Mouse (Mus musculus) limb, embryonic 11.5 days (tissue): Measurements from ENCODE around the gene Arf4. TPM values are rescaled to one million over a fixed set of nuclear protein-coding genes. Genes with fewer than 3 reads are reported as not detected.

ENCODE experiments used
- ATAC-seq: fragments of 200-750 bp; cut with Nextera tagmentation; 2 replicates; pipeline ENCODE4 v1.8.0; 2017; ENCODE audit warnings: low read depth; ENCODE audit not compliant: insufficient number of reproducible peaks, low FRiP score, low TSS enrichment
- DNase-seq: peaks from one replicate; pipeline ENCODE4 v3.0.0-alpha.2; 2015; ENCODE audit warnings: low spot score
- H3K27ac ChIP-seq: fragments of 300-500 bp; sonication (generic); replicated peaks from 2 replicates; pipeline ENCODE4 v1.5.1; 2014; ENCODE audit warnings: low read depth, mild to moderate bottlenecking, low read length
- H3K27me3 ChIP-seq: fragments of 300-500 bp; sonication (generic); 2 replicates; pipeline ENCODE4 v1.6.1; 2014; ENCODE audit warnings: mild to moderate bottlenecking, low read length, mixed read lengths; ENCODE audit not compliant: control insufficient read depth, insufficient read depth
- H3K36me3 ChIP-seq: fragments of 300-500 bp; sonication (generic); 2 replicates; pipeline ENCODE4 v1.6.1; 2014; ENCODE audit warnings: mild to moderate bottlenecking, low read length, moderate library complexity, mixed read lengths; ENCODE audit not compliant: control insufficient read depth, insufficient read depth
- H3K4me1 ChIP-seq: fragments of 300-500 bp; sonication (generic); 2 replicates; pipeline ENCODE4 v1.6.1; 2014; ENCODE audit warnings: low read length, mixed read lengths; ENCODE audit not compliant: control insufficient read depth, insufficient read depth
- H3K4me2 ChIP-seq: fragments of 300-500 bp; sonication (generic); 2 replicates; pipeline ENCODE4 v1.6.1; 2014; ENCODE audit warnings: low read depth, mild to moderate bottlenecking, moderate library complexity; ENCODE audit not compliant: severe bottlenecking
- H3K4me3 ChIP-seq: fragments of 300-500 bp; sonication (generic); 2 replicates; pipeline ENCODE4 v1.5.1; 2014; ENCODE audit warnings: low read depth, low read length
- H3K9ac ChIP-seq: fragments of 300-500 bp; sonication (generic); 2 replicates; pipeline ENCODE4 v1.6.1; 2014; ENCODE audit warnings: mild to moderate bottlenecking, low read length
- H3K9me3 ChIP-seq: fragments of 300-500 bp; sonication (generic); 2 replicates; pipeline ENCODE4 v1.6.1; 2016; ENCODE audit warnings: low read length; ENCODE audit not compliant: control insufficient read depth
- WGBS: fragments of 180-500 bp; shearing (Covaris S2); extraction: QIAGEN DNeasy Blood & Tissue Kit; methylation state at CpG from one replicate; pipeline ENCODE4 v1.1.7; 2014; 5-methylcytosine and 5-hydroxymethylcytosine counted together
- polyA plus RNA-seq: library from polyadenylated mRNA; unstranded; fragments of >200 nt; fragmentation: Nextera tagmentation; extraction: Ambion mirVana; gene quantifications from 2 replicates; pipeline ENCODE4 v1.2.1, GENCODE M21; 2014

Gene Arf4
- 581 and 585 TPM in 2 replicates for polyA plus RNA-seq

DNA sequence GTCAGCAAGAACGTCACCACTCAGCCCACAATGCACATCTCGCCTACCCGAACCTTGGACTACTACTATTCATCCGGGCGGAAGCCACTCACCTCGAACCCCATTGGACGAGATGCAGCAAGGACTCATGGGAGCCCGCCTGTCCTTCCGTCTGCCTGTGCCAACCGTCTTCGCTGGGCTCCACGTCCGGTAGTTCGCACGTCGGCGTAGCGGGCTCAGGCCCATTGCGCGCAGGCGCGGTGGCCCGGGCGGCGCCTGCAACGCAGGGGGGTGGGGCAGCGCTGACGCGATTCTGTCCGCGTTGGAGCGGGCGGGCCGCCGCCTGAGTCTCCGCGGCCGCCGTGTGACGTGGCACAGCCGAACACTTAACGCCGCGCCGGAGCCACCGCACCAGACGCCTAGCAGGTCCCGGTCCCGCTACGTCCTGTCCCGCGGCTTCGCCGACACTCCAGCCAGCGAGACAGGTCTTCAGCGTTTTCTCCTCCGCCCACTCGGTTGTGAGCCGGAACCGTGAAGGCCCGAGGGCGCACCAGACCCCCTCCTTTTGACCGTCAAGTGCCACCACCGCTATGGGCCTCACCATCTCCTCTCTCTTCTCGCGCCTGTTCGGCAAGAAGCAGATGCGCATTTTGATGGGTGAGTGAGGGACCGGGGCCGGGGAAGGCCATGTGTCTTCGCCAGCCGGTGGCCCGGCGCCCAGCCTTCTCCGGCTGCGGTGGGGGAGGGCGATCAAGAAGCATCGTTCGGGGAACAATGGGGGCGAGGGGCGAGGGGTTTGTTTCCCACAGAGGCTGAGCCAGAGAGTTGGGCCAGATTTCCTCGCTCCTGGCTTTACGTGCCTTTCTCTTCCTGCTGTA, at the start of gene Arf4:
Arf4 (plus strand) TSS at position 224 of the 857 bp plus-strand sequence.
- H3K27me3 ChIP-seq = no peaks in the 10 kb centered on the region
- no peaks in the 10 kb centered on the region for H3K36me3 ChIP-seq
- ATAC-seq (peak; percentile 98), DNase-seq (peak; percentile 95)
- H3K27ac ChIP-seq = peak within 1 kb of the TSS; percentile 88
- WGBS = under 1% methylated on average over 83 of the region's 83 CpGs
- peak within 1 kb of the TSS; percentile 98 for H3K4me3 ChIP-seq
- H3K4me1 ChIP-seq = no peaks in the 10 kb centered on the region
- H3K9me3 ChIP-seq = no peaks in the 10 kb centered on the region
- H3K4me2 ChIP-seq = peak within 1 kb of the TSS; percentile 49
- peak within 1 kb of the TSS; percentile 90 for H3K9ac ChIP-seq

DNA sequence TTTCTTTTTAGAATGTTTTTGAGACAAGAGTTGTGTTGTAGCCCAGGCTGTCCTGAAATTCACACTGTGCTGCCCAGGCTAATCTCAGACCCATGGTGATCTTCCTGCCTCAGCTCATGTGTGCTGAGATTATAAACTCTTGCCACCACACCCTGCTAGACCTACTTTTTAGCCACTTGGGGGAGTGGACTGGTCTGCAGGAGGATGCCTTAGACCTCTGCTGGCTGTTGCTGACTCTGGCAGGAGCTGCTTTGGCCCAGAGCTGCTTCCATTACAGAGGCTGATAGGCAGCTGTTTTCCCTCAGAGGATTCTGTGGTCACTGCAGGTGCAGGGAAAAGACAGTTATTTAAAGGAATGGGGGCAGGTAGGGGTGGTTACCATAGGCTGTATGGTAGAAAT, 46.5 kb upstream of the Arf4 start:
- Histone ChIP-seq H3K9me3 (no peaks in the 10 kb centered on the region), H3K9ac (no peak overlapping the region), H3K27ac (no peak overlapping the region), H3K27me3 (no peaks in the 10 kb centered on the region), H3K36me3 (no peaks in the 10 kb centered on the region), H3K4me3 (no peak overlapping the region), H3K4me2 (no peak overlapping the region), H3K4me1 (no peaks in the 10 kb centered on the region)
- ATAC-seq (no peak), DNase-seq (no peak)

- H3K9ac ChIP-seq = no peak overlapping the region
- whole genome bisulfite sequencing = 97% methylated on average over 2 of the region's 2 CpGs
- DNase-seq (no peak), ATAC-seq (no peak)
- no peaks in the 10 kb centered on the region for H3K9me3 ChIP-seq
- H3K36me3 ChIP-seq = 0 out of 2 replicates have a peak, but pooled peaks cover 3% of the 10 kb centered on the region
- H3K4me3 ChIP-seq = no peak overlapping the region
- H3K27ac ChIP-seq = no peak overlapping the region
- no peak overlapping the region for H3K4me2 ChIP-seq
- H3K4me1 ChIP-seq = no peaks in the 10 kb centered on the region
- no peaks in the 10 kb centered on the region for H3K27me3 ChIP-seq
Measured at GRCm38 (mm10) chr14:26593281-26593895, 44.5 kb upstream of the Arf4 start.

DNA sequence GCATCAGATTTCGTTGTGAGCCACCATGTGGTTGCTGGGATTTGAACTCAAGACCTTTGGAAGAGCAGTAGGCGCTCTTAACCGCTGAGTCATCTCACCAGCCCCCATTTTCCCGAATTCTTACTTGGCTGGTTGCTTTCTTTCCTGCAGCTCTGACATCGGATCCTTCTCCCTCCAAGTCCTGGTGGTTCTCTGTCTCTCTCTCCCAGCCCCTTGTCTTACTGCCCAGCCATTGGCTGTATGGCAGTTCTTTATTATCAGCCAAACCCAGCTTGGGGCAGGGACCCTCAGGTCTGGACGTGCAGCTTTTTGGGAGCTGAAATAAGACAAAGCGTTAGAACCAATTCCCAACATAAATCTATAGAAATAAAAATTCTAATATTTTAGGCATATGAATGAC, 42.7 kb upstream of the Arf4 start:
- H3K9me3 ChIP-seq = no peaks in the 10 kb centered on the region
- ATAC-seq = no peak
- H3K36me3 ChIP-seq = peaks cover 3% of the 10 kb centered on the region; the same call in 1 of the 2 replicates
- H3K4me3 ChIP-seq = no peak overlapping the region
- DNase-seq = no peak
- no peaks in the 10 kb centered on the region for H3K27me3 ChIP-seq
- no peak overlapping the region for H3K4me2 ChIP-seq
- H3K9ac ChIP-seq = no peak overlapping the region
- WGBS = 90% methylated on average over 7 of the region's 7 CpGs
- no peaks in the 10 kb centered on the region for H3K4me1 ChIP-seq
- H3K27ac ChIP-seq = no peak overlapping the region

GRCm38 (mm10) chr14:26595695-26596365, 42.0 kb upstream of the Arf4 start:
- no peak for DNase-seq
- H3K27me3 ChIP-seq = no peaks in the 10 kb centered on the region
- no peak overlapping the region for H3K4me3 ChIP-seq
- H3K36me3 ChIP-seq = peaks cover 3% of the 10 kb centered on the region; the same call in 1 of the 2 replicates
- no peak overlapping the region for H3K27ac ChIP-seq
- H3K9ac ChIP-seq = no peak overlapping the region
- no peaks in the 10 kb centered on the region for H3K9me3 ChIP-seq
- H3K4me2 ChIP-seq = no peak overlapping the region
- ATAC-seq = no peak
- no peaks in the 10 kb centered on the region for H3K4me1 ChIP-seq
- 84% methylated on average over 5 of the region's 5 CpGs for WGBS

- peaks cover 5% of the 10 kb centered on the region for H3K36me3 ChIP-seq
- no peaks in the 10 kb centered on the region for H3K4me1 ChIP-seq
- no peak overlapping the region for H3K4me3 ChIP-seq
- H3K27me3 ChIP-seq = no peaks in the 10 kb centered on the region
- DNase-seq (no peak), ATAC-seq (no peak)
- no peak overlapping the region for H3K27ac ChIP-seq
- no peak overlapping the region for H3K9ac ChIP-seq
- no peak overlapping the region for H3K4me2 ChIP-seq
- H3K9me3 ChIP-seq = no peaks in the 10 kb centered on the region
- WGBS = 94% methylated on average over 4 of the region's 4 CpGs
Measured at GRCm38 (mm10) chr14:26605354-26605753, 32.5 kb upstream of the Arf4 start.

DNA sequence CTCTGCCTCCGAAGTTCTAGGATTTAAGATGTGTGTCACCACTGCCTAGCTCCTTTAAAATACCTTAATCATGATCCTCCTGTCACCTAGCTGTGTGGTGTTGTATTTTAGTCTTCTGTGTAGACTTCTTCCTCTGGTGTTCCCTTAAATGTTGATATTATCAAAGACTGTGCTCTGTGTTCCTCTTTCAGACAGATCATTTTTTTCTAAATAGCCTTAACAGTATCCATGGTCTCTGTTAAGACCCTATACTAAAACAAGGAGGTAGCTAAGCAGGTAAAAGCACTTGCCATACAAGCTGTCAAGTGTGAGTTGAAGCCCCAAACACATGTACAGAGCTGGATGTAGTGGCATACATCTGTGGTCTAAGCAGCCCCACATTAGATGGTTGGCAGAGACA, 28.2 kb upstream of the Arf4 start:
- H3K4me1 ChIP-seq = no peaks in the 10 kb centered on the region
- ATAC-seq (no peak), DNase-seq (no peak)
- no peak overlapping the region for H3K4me2 ChIP-seq
- H3K9me3 ChIP-seq = no peaks in the 10 kb centered on the region
- H3K36me3 ChIP-seq = peaks cover 7% of the 10 kb centered on the region
- H3K4me3 ChIP-seq = no peak overlapping the region
- no peak overlapping the region for H3K27ac ChIP-seq
- H3K9ac ChIP-seq = no peak overlapping the region
- no peaks in the 10 kb centered on the region for H3K27me3 ChIP-seq
- WGBS = 92% methylated on average over 1 of the region's 1 CpGs

DNA sequence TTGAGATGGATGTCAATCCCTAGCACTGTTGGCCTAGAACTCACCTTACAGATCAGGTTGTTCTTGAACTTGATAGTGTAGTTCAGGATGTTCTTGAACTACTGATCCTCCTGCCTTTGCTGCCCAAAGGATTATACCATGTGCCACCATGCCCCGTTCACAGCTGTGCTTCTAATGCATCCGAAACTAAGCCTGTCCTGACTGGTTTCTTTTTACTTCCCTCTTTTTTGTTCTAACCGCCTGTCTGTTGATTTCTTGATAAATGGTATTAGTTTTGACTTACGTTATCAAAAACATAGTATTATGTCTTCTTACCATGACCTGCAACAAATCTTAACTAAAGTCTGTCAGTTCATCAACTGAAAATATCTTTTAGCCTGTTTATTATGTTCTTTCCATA, 27.2 kb upstream of the Arf4 start:
- WGBS = 98% methylated on average over 4 of the region's 4 CpGs

More for the DNA sequence above, 27.2 kb upstream of the Arf4 start:
- peaks cover 7% of the 10 kb centered on the region for H3K36me3 ChIP-seq
- no peak overlapping the region for H3K9ac ChIP-seq
- no peak for DNase-seq
- no peaks in the 10 kb centered on the region for H3K9me3 ChIP-seq
- no peaks in the 10 kb centered on the region for H3K27me3 ChIP-seq
- ATAC-seq = no peak
- H3K4me3 ChIP-seq = no peak overlapping the region
- no peak overlapping the region for H3K27ac ChIP-seq
- no peak overlapping the region for H3K4me2 ChIP-seq
- no peaks in the 10 kb centered on the region for H3K4me1 ChIP-seq
